22 mouse cellular contexts compared by ENCODE assay signal in the genomic region with DNA sequence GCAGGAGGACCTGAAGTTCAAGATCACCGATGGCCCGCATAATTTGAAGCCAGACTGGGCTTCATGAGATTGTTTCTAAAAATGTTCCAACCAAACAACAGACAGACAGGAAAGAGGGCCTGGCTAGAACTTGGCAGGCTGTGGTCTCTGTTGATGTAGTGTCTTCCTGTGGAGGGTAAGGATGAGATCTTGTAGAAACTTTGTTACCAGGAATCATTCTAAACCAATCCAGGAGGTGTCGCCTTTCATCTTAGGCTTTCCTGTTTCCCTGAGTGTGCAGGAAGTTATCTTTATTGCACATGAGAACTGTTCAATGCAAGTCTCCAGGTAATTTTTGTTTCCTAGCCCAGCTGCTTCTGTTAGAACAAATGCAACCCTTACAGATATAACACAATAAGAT.
"Had no signal": no experiment of that assay in that cellular context is flagged by ENCODE, and none has a peak within 500 bp of the region (broad histone marks: within the 10 kb centered on the region; RNA-seq: fewer than 3 reads in every experiment).

No protein-coding gene starts in this region.

- DNase-seq: gastrocnemius, postnatal 25 days; heart, adult 18-20 months; heart, postnatal 10 days; heart, postnatal 4 days; kidney, adult 18-20 months; kidney, adult 8-10 months; kidney, postnatal 10 days; kidney, postnatal 25 days; kidney, postnatal 4 days; layer of hippocampus, adult 9-11 months; layer of hippocampus, postnatal 36 days; left cerebral cortex, postnatal 4 days had no signal

- H3K27ac ChIP-seq: heart, embryonic 10.5 days; hindbrain, embryonic 10.5 days; hindbrain, embryonic 12.5 days; hindbrain, embryonic 14.5 days; intestine, embryonic 15.5 days; limb, embryonic 13.5 days; limb, embryonic 15.5 days had no signal

- H3K36me3 ChIP-seq: heart, embryonic 10.5 days; heart, embryonic 12.5 days; hindbrain, embryonic 10.5 days; hindbrain, embryonic 12.5 days; limb, embryonic 13.5 days; limb, embryonic 15.5 days had no signal

- H3K4me1 ChIP-seq: heart, embryonic 10.5 days; heart, embryonic 12.5 days; hindbrain, embryonic 10.5 days; hindbrain, embryonic 12.5 days; limb, embryonic 13.5 days; limb, embryonic 15.5 days had no signal

- H3K4me2 ChIP-seq: heart, embryonic 12.5 days; hindbrain, embryonic 12.5 days; hindbrain, embryonic 14.5 days; intestine, embryonic 15.5 days; limb, embryonic 13.5 days; limb, embryonic 15.5 days had no signal

- ATAC-seq: hindbrain, embryonic 16.5 days; inflammation-experienced regulatory T-cells, adult 6 months; intestine, embryonic 15.5 days had no signal

- H3K4me3 ChIP-seq: heart, embryonic 10.5 days; heart, embryonic 12.5 days; hindbrain, embryonic 10.5 days; hindbrain, embryonic 12.5 days; intestine, embryonic 15.5 days; limb, embryonic 13.5 days; limb, embryonic 15.5 days had no signal

- H3K9me3 ChIP-seq: heart, embryonic 10.5 days; heart, embryonic 12.5 days; hindbrain, embryonic 10.5 days; hindbrain, embryonic 12.5 days; intestine, embryonic 15.5 days; limb, embryonic 13.5 days; limb, embryonic 15.5 days had no signal

- H3K27me3 ChIP-seq: heart, embryonic 12.5 days; hindbrain, embryonic 12.5 days; intestine, embryonic 15.5 days; limb, embryonic 13.5 days; limb, embryonic 15.5 days had no signal

- H3K9ac ChIP-seq: heart, embryonic 12.5 days; hindbrain, embryonic 12.5 days; hindbrain, embryonic 14.5 days; intestine, embryonic 15.5 days; limb, embryonic 13.5 days; limb, embryonic 15.5 days had no signal
